Mouse (Mus musculus): ENCODE results near the gene Pde3b.
A peak's percentile ranks its signal among the peaks of the same experiment; 100 is the strongest.
"Not testable (repeated sequence)": the region's sequence is repeated elsewhere in the genome, so short reads cannot be mapped to it uniquely, and the experiment has no call there.

Gene Pde3b

DNA sequence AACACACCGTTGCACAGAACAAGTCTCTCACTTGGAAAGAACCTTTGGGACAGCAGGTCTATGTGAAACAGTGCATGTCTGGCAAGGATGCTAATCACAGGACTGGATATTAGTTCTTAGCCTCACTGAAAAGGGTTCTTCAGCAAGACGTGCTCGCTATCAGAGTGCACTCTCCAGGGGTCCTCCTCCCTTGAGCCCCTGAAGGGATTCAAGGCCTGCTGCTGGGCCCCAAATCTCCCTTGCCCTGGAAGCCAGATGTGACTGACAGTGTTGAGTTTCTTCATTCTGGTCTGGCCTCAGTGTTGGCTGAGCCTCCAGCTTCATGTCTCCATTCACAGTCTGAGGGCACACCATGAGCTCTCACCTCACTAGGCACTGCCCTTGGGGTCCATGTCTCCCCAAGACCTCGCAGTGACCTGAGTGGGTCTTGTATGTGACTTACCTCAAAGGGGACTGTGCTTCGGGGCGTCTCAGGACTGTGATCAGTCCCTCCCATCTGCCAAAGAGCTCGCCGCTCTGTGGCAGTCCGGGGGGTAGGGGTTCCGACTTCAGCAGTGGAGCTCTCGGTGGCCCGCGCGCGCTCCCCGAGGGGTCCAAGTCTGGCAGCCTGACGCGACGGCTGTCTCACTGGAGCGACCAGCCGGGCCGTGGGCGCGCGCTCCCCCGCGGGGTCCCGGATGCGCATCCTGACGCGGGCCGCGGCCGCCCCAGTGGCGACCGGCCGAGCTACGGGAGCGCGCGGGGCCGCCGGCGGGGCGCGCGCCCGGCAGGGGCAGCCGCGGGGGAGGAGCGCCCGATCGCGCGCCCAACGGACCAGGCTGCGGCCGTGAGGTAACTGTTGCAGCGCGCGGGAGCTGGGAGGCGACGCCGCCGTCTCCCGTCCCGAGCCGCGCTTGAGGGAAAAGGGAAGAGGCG is at the start of gene Pde3b:
Pde3b (plus strand) TSS at position 861 of the 915 bp plus-strand sequence.
- DNase-seq: peak; percentile 20 to 29

DNA sequence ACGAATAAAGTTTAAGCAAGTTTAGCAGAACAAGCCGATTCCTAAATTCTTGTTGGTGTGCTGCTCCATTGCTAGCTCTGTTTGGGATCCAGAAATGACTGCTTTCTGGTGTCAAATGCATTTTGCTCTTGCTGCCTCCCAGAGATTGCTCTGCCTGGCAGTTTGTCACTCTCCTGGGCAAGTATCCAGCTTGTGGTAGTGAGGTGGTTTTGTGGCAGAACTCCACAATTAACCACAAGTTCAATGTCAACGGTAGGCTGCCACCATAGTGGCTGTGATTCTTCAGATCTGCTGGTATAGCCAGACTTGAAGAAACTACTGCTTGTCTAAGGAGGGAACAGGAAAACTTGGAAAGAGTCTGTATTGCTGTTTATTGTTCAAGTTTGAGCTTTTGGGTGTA is 13.0 kb upstream of the Pde3b start:
- no peak for DNase-seq

DNA sequence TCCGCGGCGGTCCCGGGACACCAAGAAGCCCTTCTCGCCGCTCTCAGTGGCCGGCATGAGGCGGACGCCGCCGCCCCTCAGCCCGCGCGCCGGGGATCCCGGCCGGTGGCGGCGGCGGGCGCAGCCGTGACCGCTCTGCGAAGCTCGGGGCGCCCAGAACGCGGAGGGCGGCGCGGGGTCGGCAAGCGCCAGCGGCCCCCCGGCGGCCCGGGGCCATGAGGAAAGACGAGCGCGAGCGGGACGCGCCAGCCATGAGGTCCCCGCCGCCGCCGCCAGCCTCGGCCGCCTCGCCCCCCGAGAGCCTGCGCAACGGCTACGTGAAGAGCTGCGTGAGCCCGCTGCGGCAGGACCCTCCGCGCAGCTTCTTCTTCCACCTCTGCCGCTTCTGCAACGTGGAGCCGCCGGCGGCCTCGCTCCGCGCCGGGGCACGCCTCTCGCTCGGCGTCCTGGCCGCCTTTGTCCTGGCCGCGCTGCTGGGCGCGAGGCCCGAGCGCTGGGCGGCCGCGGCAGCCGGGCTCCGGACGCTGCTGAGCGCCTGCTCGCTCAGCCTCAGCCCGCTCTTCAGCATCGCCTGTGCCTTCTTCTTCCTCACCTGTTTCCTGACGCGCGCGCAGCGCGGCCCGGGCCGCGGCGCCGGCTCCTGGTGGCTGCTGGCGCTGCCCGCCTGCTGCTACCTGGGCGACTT is 397 bp downstream of the Pde3b start:
- DNase-seq: peak in 1 of 2 experiments; percentile 15

DNA sequence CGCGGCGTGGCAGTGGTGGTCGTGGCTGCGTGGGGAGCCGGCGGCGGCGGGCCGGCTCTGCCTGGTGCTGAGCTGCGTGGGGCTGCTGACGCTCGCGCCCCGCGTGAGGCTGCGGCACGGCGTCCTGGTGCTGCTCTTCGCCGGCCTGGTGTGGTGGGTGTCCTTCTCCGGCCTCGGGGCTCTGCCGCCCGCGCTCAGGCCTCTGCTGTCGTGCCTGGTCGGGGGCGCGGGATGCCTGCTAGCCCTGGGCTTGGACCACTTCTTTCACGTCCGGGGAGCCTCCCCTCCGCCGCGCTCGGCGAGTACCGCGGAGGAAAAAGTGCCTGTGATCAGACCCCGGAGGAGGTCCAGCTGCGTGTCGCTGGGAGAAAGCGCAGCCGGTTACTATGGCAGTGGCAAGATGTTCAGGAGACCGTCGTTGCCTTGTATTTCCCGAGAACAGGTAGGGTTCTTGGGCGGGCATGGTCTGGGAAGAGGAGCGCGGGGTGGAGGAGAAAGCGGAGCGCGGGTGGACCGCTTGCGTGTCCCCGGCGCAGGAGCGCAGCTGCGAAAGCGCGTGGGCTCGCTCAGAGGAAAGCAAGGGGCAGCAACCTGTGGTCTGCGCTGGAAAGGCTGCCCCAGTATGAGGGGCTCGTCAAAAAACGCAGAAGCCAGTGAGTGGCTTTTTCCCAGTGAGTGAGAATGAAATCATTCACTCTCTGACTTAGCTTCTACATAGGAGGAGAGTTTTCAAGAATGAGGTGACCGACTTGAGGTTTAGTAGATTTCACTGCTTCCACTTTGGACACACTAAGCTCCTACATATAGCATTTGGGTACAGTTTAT is 1.2 kb downstream of the Pde3b start:
- peak in 1 of 2 experiments; percentile 4 for DNase-seq

DNA sequence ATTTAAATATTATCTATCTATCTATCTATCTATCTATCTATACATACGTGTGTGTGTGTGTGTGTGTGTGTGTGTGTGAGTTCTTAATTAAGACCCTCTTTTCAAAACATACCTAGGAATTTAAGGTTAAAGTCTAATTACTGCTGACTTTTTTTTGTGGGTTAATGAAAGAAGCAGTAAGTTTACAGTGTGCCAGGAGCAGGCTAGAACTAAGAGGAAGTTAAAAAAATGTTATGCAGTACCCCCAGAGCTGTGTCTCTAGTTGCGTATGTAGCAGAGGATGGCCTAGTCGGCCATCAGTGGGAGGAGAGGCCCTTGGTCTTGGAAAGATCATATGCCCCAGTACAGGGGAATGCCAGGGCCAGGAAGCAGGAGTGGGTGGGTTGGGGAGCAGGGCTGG is 4.2 kb downstream of the Pde3b start:
- DNase-seq: not testable (repeated sequence)

DNA sequence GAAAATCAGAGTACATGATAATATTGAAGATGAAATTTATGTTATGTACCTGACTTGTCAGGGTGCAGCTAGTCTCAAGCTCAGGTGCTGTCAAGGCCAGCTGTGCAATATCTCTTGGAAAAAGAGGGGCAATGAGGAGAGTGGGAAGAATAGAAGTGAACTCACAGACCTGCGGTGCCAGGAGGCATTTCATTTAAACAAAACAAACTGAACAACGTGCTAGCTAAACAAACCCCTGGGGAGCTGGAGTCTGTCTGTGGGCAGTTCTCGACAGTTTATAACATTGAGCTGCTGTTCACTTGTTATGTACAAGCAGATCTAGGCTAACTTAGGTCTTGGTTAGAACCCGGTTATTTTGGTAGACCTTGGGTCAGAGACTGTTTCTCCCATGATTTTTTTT is 5.8 kb downstream of the Pde3b start:
- DNase-seq: no peak

DNA sequence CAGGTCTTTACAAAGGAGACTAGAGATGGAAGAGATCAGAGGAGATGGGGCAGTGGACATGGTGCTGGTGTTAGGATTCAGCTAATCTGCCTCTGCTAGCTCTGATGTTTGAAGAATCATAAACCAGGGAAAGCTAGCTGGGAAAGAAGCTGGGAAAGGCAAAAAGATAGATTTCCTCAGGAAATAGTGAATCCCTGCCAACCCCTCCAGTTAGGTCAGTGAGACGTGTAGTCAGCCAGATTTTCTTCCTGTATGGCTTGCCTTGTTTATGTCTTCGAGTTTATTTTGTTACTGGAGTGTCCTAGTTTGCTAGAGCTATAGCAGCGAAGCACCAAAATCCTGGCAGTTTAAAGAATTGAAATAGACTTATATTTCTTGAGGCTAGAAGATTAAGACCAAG is 7.1 kb downstream of the Pde3b start:
- no peak for DNase-seq

DNA sequence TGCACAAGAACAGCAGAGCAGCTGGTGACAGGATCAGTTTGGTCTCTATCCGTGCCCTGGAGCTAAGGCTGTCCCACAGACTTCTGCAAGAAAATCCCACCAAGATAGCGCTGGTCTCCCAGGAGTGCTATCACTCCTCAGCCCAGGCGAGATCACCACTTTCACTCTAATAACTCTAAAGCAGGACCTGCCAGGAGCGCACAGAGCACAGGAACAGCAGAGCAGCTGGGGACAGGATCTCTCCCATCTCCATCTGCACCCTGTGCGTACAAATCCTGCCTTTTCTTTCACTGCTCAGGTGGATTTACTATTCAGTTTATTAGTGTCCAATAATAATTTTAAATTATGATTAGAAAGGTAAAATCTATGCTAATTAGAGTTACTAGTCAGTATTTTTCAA is 14.7 kb downstream of the Pde3b start:
- DNase-seq: no peak

DNA sequence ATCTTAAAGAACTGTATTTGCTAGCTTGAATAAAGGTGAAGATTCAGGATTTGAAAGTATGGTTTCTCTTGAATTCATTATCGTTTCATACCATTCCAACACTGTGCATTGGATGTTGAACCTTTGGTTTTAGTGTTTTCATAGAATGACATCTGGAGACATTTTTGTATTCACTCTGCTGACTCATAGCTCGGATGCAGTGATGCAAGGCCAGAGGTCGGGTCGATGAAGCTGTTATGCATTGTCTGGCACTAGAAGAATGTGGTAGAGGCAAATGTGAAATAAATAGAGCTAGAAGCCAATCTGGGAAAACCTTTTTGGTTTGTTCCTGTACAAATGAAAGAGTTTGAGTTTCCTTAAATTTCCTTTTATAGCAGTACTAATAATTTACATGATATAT is 16.9 kb downstream of the Pde3b start:
- DNase-seq: peak in 1 of 2 experiments; percentile 24

DNA sequence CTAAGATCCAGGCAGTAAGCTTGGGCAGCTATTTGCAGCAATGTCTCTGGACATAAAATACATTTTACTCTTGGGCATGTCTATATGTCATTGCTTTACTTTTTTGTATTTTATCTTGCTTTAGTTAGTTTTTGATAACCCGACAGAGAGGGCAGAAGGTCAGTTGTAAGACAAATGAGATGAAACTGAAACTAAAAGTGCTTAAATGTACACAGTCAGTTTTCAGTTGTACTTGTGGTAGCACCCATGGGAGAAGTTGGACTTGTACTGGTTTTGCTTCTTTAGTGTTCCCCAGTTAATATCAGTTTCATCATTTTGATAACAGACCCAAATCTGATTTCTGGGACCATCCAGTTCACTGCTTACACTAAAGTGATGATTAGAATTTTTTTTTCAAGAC is 24.6 kb downstream of the Pde3b start:
- no peak for DNase-seq

DNA sequence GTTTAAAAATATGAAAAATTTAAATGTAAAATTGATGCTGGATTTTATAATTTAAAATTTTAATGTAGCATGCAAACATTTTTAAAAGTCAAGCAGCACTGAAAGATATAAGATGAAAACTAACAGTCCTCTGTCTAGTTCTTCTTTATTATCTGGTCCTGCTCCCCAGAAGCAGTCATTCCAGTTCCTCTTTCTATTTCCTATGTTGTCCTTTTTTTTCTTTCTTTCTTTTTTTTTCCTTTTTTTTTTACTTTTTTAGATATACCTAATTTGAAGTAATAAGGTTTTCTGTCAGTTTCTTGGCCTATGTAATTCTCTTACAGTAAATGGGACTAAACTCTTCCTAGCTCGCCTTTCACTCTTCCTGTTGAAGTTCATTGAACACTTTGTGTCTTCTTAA is 25.4 kb downstream of the Pde3b start:
- no peak for DNase-seq

DNA sequence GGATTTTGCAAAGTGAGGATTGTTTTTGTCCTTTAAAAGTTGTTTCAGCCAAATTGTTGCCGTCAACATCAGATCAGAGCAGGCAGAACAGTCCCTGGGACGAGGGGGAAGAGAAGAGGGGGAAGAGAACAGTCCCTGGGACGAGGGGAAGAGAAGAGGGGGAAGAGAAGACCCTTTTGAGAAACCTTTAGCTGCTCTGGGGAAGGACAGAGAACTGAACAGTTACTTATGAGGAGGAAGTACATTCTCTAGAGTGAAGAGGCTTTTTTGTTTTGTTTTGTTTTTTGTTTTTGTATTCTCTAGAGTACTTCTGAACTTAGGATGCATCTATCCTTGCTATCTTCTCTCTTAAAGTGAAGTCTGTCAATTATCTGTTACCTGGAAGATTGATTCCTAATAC is 37.8 kb downstream of the Pde3b start:
- DNase-seq: no peak

DNA sequence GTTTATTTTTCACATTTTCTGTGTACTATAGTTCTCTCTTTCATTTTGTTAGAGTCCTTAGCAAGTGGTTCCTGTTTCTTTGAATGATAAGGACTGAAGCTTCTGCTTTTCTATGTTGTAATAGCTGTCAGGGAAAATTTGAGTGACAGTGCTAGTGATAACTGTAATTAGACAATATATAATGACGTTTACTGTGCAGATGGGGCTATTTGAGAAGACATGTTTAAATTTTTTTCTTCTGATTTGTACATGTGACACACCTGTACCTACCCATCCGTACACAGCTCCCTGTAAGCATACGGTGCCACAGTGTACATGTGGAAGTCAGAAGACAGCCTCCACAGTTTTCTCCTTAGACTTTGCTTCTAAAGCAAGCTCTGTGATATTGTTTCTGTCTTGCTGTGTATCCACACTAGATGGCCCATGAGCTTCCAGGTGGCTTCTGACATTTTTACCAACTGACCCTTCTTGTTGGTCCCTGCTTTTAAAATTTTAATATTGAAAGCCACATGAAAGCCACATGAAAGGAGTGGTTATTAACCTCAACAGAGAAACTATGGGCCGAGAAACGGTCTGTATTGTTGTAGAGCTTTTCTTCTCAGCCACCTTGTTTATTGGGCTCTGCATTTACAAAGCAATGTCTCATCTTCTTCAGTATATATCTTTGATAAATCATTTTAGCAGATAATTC is 38.4 kb downstream of the Pde3b start:
- no peak for DNase-seq

DNA sequence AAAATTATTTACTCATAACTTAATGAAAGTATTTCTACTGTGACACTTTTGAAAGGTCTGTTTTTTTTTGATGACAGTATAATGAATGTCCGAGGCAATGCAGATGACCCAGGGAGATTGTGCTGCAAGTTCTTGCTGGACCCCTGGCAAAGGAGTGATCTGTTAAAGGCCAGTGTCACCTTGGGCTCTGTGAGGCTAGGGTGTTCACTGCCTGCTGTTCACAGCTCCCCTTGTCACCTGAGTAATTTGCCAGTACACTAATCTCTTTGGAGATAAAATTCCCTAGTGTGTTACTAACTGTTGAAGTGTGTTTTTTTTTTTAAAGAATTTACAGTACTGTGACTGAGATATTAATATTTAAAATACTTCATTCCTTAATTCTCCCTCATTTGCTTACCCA is 39.8 kb downstream of the Pde3b start:
- no peak for DNase-seq

DNA sequence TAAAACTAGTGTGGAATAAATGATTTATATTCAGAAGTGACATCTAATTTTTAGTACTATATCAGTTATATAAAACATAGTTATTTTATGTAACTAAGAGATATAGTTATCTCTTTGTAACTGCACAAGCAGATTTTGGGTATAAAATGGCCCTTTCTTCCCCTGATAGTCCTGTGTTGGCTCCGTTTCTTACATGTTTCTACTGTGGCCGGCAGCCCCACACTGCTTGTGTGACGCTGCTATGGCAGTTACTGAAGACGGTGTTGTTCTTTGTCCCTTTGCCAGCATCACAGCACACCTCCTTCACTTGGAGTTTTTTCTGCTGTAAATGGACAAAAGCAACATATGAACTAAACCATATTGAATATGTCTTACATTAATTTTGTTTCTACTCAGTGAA is 41.8 kb downstream of the Pde3b start:
- DNase-seq: no peak

DNA sequence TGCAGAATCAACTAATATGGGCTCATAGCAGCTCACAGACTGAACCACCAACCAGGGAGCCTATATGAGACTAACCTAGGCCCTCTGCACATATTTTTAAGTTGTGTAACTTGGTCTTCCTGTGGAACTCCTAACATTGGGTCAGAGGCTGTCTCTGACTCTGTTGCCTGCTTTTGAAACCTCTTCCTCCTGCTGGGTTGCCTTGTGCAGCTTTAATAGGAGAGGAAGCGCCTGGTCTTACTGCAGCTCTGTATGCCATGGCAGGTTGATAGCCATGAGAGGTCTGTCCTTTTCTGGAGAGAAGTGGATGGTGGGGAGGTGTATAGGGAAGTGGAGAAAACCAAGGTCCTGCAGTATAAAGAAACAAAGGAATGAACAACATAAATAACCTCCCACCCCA is 44.8 kb downstream of the Pde3b start:
- no peak for DNase-seq

DNA sequence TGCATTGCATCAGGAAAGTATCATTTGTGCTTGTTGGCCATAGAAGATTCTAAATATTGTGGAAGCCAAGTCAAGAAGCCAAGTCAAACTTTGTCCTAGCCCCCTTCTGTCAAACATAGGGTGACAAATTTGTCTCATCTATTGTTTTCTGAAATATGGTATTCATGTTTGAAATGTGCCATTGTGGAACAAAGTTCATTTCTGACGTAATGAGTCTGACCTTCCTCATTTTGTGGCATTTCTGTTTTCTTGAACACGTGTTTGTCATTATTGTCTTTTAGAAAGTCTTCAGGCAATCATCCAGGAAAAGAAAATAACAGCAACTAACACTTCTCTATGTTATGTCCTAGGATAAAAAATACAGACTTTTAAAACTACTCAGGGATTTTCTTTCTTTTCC is 46.6 kb downstream of the Pde3b start:
- no peak for DNase-seq

DNA sequence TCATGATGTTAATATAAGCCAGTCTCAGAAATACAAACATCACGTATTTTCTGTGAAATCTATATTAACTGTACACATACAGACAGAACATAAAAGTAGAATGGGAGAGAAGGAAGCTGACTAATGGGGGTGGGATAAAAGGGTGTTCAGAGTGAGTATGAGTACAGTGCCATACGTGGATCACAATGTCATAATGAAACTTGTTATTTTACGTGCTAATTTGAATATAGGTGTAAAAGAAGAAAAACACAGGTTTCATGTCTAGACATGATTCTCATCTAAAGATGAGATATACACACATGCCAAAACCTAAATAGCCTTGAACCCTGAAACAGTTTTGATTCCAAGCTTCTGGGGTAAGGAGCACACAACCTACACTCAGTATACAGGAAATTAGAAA is 51.3 kb downstream of the Pde3b start:
- no peak for DNase-seq

DNA sequence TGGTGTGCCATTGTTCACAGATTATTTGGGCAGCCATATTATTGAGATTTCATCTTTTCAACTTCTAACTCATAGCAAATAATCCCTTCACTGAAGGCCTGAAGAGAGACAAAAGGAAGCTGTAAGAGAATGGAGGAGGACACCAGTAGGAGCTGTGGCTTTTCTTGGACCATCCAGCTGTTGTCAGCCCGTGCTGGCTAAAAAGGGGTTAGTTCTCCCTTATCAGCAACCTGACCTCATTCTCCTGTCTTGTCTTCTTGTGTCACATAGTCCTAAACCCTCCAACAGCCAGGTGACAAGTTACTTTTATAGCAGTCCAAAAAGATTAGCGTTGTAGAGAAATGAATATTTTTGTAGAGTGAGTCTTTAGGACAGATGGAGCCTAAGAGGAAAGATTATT is 57.4 kb downstream of the Pde3b start:
- DNase-seq: no peak

DNA sequence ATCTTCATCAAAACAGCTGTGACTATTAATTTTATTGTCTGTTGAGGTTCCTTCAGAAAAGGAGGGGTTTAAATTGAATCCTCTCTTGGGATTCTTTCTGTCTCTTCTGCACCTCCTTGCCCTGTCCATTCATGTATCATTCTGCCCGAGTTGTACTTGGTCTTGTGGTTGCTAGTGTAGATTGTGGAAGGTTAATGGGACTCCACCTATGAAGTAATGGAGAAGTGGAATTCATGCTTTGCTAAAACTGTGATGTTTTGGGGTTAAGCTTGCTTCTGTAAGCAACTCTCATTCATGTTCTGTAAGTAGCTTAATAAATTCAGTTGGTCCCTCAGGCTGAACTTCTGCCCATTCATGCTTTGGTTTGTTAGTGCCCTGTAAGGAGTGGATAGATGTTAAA is 59.8 kb downstream of the Pde3b start:
- DNase-seq: no peak

DNA sequence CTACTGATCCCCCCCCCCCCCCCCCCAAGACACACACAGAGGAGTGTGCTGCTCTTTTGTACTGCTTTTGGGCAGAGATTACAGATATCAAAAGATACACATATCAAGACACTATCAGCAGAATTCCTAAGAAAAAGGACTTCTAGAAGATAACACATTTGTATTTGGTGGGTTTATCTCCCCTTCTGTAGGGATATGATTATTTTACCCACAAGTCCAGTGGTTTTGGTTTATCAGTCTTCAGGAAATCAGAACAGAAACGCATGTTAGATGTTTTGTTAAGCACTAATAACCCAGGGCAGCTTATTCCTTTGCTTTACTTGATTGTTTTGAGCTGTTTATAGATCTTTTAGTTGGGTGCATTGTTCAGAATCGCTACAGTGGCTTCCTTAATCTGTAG is 62.8 kb downstream of the Pde3b start:
- DNase-seq: no peak

DNA sequence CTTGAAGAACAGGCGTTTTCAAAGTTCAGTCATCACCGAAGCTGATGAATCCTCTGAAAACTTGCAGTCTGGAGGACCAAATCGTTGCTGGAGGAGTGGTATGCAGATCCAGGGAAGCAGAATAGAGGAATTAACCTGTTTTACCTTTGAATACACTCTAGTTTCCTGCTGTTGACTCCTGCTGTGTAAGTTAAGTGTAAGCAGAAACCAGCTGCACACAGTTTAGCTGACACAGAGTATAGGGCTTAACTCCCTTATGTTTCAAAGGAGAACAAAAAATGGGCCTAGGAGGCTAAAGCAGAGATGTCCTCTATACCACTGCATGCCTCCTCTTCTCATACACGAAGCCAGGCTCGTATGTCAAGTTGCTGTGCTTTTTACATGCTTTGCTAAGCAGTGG is 63.8 kb downstream of the Pde3b start:
- DNase-seq: no peak

DNA sequence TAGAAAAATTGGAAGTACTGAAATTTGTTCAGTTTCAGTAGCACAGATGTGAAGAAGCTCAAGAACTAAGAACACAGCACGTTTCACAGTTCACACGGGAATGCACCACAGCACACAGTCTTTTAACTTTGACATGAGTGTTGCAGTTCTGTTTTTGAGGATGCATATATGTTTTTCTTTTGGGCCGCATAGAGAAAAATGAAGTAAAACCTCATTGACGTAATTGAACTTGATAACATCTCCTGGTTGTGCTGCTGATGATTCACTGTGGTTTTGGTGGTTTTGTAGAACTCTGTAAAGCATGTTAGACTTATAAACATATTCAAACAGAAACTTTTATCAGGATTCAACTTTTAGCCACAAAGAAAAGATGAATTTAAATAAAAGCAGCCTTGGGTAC is 64.7 kb downstream of the Pde3b start:
- no peak for DNase-seq

Measured in kidney, adult 8-10 months (tissue).